Mouse (Mus musculus): ENCODE data around the gene Ccdc8.

Ccdc8 gene

GRCm38 (mm10) chr7:17045743-17046142 is 53.2 kb downstream of the Ccdc8 start:
- peak in 1 of 2 experiments; percentile 54 for DNase-seq (ENCODE audit: low spot score in 2 of 2)
